Mouse (Mus musculus): ENCODE data around the gene Cldn34b1. TPM values are rescaled to one million over a fixed set of nuclear protein-coding genes. Genes with fewer than 3 reads are reported as not detected.

Cldn34b1 gene
- 24.0 TPM for polyA plus RNA-seq (2014; fragmentation: Illumina TruSeq; extraction: RNeasy Lipid Tissue Mini Kit (QIAGEN cat#74804); ENCODE audit: low read depth, low replicate concordance)

DNA sequence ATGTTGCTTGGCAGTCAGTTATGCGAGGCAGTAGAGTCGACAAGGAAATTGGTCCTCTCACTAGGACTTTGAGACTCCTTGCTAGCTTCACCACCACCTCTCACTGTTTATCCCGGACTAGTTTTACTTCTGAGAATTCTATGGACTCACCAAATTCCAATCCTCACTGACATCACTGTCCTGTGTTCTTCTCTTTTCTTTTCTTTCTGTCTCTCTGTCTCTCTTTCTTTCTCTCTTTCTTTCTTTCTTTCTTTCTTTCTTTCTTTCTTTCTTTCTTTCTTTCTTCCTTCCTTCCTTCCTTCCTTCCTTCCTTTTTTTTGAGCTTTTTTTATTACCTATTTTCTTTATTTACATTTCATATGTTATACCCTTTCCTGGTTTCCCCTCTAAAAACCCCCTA is at the start of gene Cldn34b1:
Gene Cldn34b1 (minus strand): TSS at position 101 of the 400 bp plus-strand sequence.

DNA sequence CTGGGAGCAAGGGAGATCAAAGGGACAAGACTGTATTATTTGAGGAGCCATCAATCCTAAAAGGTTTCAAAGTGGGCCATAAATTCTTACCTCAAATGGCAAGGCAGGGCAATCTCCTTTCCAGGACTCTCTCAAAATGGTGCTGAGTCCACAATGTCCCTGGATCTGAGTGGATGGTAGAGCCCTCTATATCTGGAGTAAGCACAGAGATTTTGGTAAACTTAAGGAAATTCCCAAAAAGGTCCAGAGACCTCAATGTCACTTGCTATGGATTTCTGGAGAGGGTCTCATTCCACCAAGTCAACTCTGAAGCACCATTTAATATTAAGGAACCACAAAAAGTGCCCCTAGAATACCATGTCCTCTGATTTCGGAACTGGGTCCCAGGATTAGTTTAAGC is 45.8 kb upstream of the Cldn34b1 start, which contains the start of gene Magea6:
Gene Magea6 (minus strand): TSS at position 101 of the 400 bp plus-strand sequence.

Other genes with a start within 250 kb of the Cldn34b1 start
- gene Magea6, start 45.7 kb upstream of the Cldn34b1 start, polyA plus RNA-seq (2014; fragmentation: Illumina TruSeq; extraction: RNeasy Lipid Tissue Mini Kit (QIAGEN cat#74804); ENCODE audit: low read depth, low replicate concordance), result 1.1 TPM
- 1.5 TPM for gene Magea3, start 59.2 kb upstream of the Cldn34b1 start, polyA plus RNA-seq (2014; fragmentation: Illumina TruSeq; extraction: RNeasy Lipid Tissue Mini Kit (QIAGEN cat#74804); ENCODE audit: low read depth, low replicate concordance)
- gene Magea8, start 105.6 kb upstream of the Cldn34b1 start, polyA plus RNA-seq (2014; fragmentation: Illumina TruSeq; extraction: RNeasy Lipid Tissue Mini Kit (QIAGEN cat#74804); ENCODE audit: low read depth, low replicate concordance), result 3.0 TPM
- 2.6 TPM for gene Magea5, start 172.9 kb upstream of the Cldn34b1 start, polyA plus RNA-seq (2014; fragmentation: Illumina TruSeq; extraction: RNeasy Lipid Tissue Mini Kit (QIAGEN cat#74804); ENCODE audit: low read depth, low replicate concordance)
- not detected for gene Magea1, start 199.5 kb upstream of the Cldn34b1 start, polyA plus RNA-seq (2014; fragmentation: Illumina TruSeq; extraction: RNeasy Lipid Tissue Mini Kit (QIAGEN cat#74804); ENCODE audit: low read depth, low replicate concordance)
- gene Magea2, start 203.4 kb upstream of the Cldn34b1 start, polyA plus RNA-seq (2014; fragmentation: Illumina TruSeq; extraction: RNeasy Lipid Tissue Mini Kit (QIAGEN cat#74804); ENCODE audit: low read depth, low replicate concordance), result 1.2 TPM
- 31.6 TPM for gene Cldn34b2, start 238.1 kb upstream of the Cldn34b1 start, polyA plus RNA-seq (2014; fragmentation: Illumina TruSeq; extraction: RNeasy Lipid Tissue Mini Kit (QIAGEN cat#74804); ENCODE audit: low read depth, low replicate concordance)

All from testis, adult 10 weeks (tissue).